In the genomic region with DNA sequence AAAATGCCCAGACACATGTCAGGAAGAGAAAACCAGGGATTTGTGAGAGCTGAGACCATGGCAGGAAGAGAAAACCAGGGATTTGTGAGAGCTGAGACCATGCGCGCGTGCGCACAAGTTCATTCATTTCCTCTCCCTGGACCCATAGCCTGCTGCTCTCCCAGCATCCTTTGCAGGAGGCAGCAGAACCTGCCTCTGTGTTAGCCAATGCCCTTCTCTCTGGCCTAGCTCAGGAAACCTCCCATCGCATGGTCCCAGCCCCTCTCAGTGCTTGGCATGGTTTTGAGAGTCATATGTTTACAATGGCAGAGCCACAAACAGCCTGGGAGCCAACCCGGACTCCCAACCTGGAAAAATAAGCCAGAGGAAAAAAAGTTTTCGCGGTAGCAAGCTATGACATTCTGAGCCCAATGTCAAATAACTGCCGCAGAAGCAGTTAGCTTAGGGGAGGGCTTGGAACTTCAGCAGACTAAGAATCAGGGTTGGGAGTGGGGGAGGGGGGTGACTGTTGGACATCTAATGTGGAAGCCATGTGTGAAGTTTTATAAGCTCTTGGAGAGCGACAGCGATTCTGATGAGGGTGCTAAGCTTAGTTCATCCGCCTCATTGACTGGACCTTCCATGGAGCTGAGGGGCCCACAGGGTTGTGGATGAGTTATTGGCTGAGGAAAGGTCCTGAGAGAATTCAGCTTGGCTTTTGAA, we compare ENCODE assay signal across 11 mouse cellular contexts. TPM values are rescaled to one million over a fixed set of nuclear protein-coding genes. Genes with fewer than 3 reads are reported as not detected.
DNase-seq lines count a peak whose midpoint lies in the region; ATAC-seq lines count a peak whose summit lies in the region.
"Had no signal": no experiment of that assay in that cellular context is flagged by ENCODE, and none has a peak within 500 bp of the region (broad histone marks: within the 10 kb centered on the region; RNA-seq: fewer than 3 reads in every experiment).

No protein-coding gene starts in this region.

- no peak overlapping the region for H3K9ac ChIP-seq in heart, embryonic 12.5 days
- H3K9ac ChIP-seq in limb, embryonic 13.5 days: no peak overlapping the region
- no peak overlapping the region for H3K9ac ChIP-seq in midbrain, embryonic 14.5 days (replicated peaks; ENCODE audit: low read length)

- peak overlapping the region; percentile 90 for H3K27ac ChIP-seq in heart, embryonic 12.5 days (ENCODE audit: poor library complexity, severe bottlenecking)
- H3K27ac ChIP-seq in limb, embryonic 13.5 days: peak overlapping the region; percentile 82
- no peak overlapping the region for H3K27ac ChIP-seq in midbrain, embryonic 14.5 days (replicated peaks; ENCODE audit: low read depth, low read length)

- no peak overlapping the region for H3K4me3 ChIP-seq in heart, embryonic 12.5 days
- no peak overlapping the region for H3K4me3 ChIP-seq in limb, embryonic 13.5 days
- H3K4me3 ChIP-seq in midbrain, embryonic 14.5 days (replicated peaks; ENCODE audit: low read depth, low read length): no peak overlapping the region

- 70% methylated on average over 12 of the region's 12 CpGs for WGBS in heart, embryonic 12.5 days
- WGBS in limb, embryonic 13.5 days: 38% methylated on average over 12 of the region's 12 CpGs
- 87% methylated on average over 12 of the region's 12 CpGs for WGBS in midbrain, embryonic 14.5 days

- no peak overlapping the region for H3K4me2 ChIP-seq in heart, embryonic 12.5 days
- H3K4me2 ChIP-seq in limb, embryonic 13.5 days (replicated peaks): no peak overlapping the region
- no peak overlapping the region for H3K4me2 ChIP-seq in midbrain, embryonic 14.5 days (ENCODE audit: low read length)

- H3K9me3 ChIP-seq in heart, embryonic 12.5 days (replicated peaks): peaks cover 8% of the 10 kb centered on the region
- H3K9me3 ChIP-seq in limb, embryonic 13.5 days: no peaks in the 10 kb centered on the region
- H3K9me3 ChIP-seq in midbrain, embryonic 14.5 days (ENCODE audit: control insufficient read depth, low read length): no peaks in the 10 kb centered on the region

- H3K36me3 ChIP-seq in heart, embryonic 12.5 days: no peaks in the 10 kb centered on the region
- no peaks in the 10 kb centered on the region for H3K36me3 ChIP-seq in limb, embryonic 13.5 days
- no peaks in the 10 kb centered on the region for H3K36me3 ChIP-seq in midbrain, embryonic 14.5 days (ENCODE audit: control insufficient read depth, insufficient read depth, low read length)

- H3K4me1 ChIP-seq in heart, embryonic 12.5 days (replicated peaks): peaks cover 65% of the 10 kb centered on the region
- H3K4me1 ChIP-seq in limb, embryonic 13.5 days: peaks cover 58% of the 10 kb centered on the region
- no peaks in the 10 kb centered on the region for H3K4me1 ChIP-seq in midbrain, embryonic 14.5 days (ENCODE audit: control insufficient read depth, insufficient read depth, low read length)

- no peak for DNase-seq in heart, postnatal 36 days
- peak; percentile 24 to 46 for DNase-seq in thymus, postnatal 36 days
- DNase-seq in thymus, adult 18-20 months: no peak
- DNase-seq in right cerebral cortex, postnatal 10 days (ENCODE audit: low spot score in 2 of 2): no peak
- no peak for DNase-seq in midbrain, embryonic 14.5 days
- DNase-seq: adrenal gland, postnatal 36 days; lung, postnatal 10 days had no signal

- H3K27me3 ChIP-seq in heart, embryonic 12.5 days (replicated peaks): no peaks in the 10 kb centered on the region
- H3K27me3 ChIP-seq in limb, embryonic 13.5 days: no peaks in the 10 kb centered on the region
- H3K27me3 ChIP-seq in midbrain, embryonic 14.5 days (ENCODE audit: control insufficient read depth, insufficient read depth, low read length): no peaks in the 10 kb centered on the region
- H3K27me3 ChIP-seq: CH12.LX had no signal

- ATAC-seq in heart, embryonic 12.5 days (ENCODE audit: insufficient number of reproducible peaks, low FRiP score): no peak
- ATAC-seq in limb, embryonic 13.5 days (ENCODE audit: low FRiP score, low read depth): peak; percentile 51; the same call in 1 of the 2 replicates
- ATAC-seq in megakaryocyte progenitor cell, adult 5-6 weeks (replicated peaks; ENCODE audit: poor library complexity): no peak
- ATAC-seq in midbrain, embryonic 14.5 days (ENCODE audit: low FRiP score, low TSS enrichment): no peak

- intact Hi-C loops in heart, postnatal 36 days (cut with DNase I): no loop called here

RNA-seq across cellular contexts. Expression of a gene that starts 40.1 kb away (rescaled TPM):
- polyA plus RNA-seq in heart, embryonic 12.5 days (2016; fragmentation: Nextera tagmentation; extraction: Ambion mirVana): 46.5 and 47.1 TPM in 2 replicates
- 10 to 100 TPM; 19.0 to 22.5 TPM for total RNA-seq in heart, postnatal 36 days (2021)
- 18.3 and 19.6 TPM in 2 replicates for polyA plus RNA-seq in limb, embryonic 13.5 days (2015; fragmentation: Nextera tagmentation; extraction: Ambion mirVana)
- total RNA-seq in megakaryocyte progenitor cell, adult 5-6 weeks (2015): 50.8 and 54.4 TPM in 2 replicates
- 72.0 and 77.3 TPM in 2 replicates for total RNA-seq in megakaryocyte progenitor cell, adult 5-6 weeks (2017)
- polyA plus RNA-seq in midbrain, embryonic 14.5 days (2014; fragmentation: Nextera tagmentation; extraction: Ambion mirVana): 2.8 and 5.6 TPM in 2 replicates

RNA-seq across cellular contexts. Expression of a gene that starts 54.9 kb away (rescaled TPM):
- 55.6 and 62.5 TPM in 2 replicates for polyA plus RNA-seq in heart, embryonic 12.5 days (2016; fragmentation: Nextera tagmentation; extraction: Ambion mirVana)
- 10 to 100 TPM; 41.7 to 54.2 TPM for total RNA-seq in heart, postnatal 36 days (2021)
- polyA plus RNA-seq in limb, embryonic 13.5 days (2015; fragmentation: Nextera tagmentation; extraction: Ambion mirVana): 52.3 and 53.4 TPM in 2 replicates
- total RNA-seq in megakaryocyte progenitor cell, adult 5-6 weeks (2015): 3.9 and 4.0 TPM in 2 replicates
- 3.0 and 4.1 TPM in 2 replicates for total RNA-seq in megakaryocyte progenitor cell, adult 5-6 weeks (2017)
- polyA plus RNA-seq in midbrain, embryonic 14.5 days (2014; fragmentation: Nextera tagmentation; extraction: Ambion mirVana): 46.4 and 50.6 TPM in 2 replicates

Comparison
In these comparisons a context has a peak if more than half of its experiments do, and no peak if none do; other contexts are left out.
1. DNase-seq: peak in thymus, postnatal 36 days (2 of 2); none in heart, postnatal 36 days (0 of 2), thymus, adult 18-20 months (0 of 2), right cerebral cortex, postnatal 10 days (0 of 2) and midbrain, embryonic 14.5 days (single experiment).